Mouse (Mus musculus) ES-Bruce4 (cell line): ENCODE measurements around the gene Zbtb39. TPM values are rescaled to one million over a fixed set of nuclear protein-coding genes. Genes with fewer than 3 reads are reported as not detected.

Experiments used
- H3K27ac ChIP-seq: 2 replicates; pipeline ENCODE4 v1.5.1; 2012; ENCODE audit warnings: low read length, inconsistent platforms; ENCODE audit not compliant: insufficient read depth
- H3K27me3 ChIP-seq: 2 replicates; pipeline ENCODE4 v1.6.1; 2012; ENCODE audit warnings: mild to moderate bottlenecking, low read length, inconsistent platforms; ENCODE audit not compliant: control insufficient read depth, poor library complexity, insufficient read depth, severe bottlenecking
- H3K36me3 ChIP-seq: 2 replicates; pipeline ENCODE4 v1.6.1; 2012; ENCODE audit warnings: inconsistent platforms, mild to moderate bottlenecking, low read length, moderate library complexity; ENCODE audit not compliant: control insufficient read depth, poor library complexity, insufficient read depth, severe bottlenecking
- H3K4me1 ChIP-seq: one replicate; pipeline ENCODE4 v1.8.1; 2011; ENCODE audit warnings: low read length; ENCODE audit not compliant: control insufficient read depth, insufficient read depth
- H3K4me3 ChIP-seq: 2 replicates; pipeline ENCODE4 v1.5.1; 2011; ENCODE audit warnings: low read depth, mild to moderate bottlenecking, low read length
- H3K9ac ChIP-seq: 2 replicates; pipeline ENCODE4 v1.6.1; 2012; ENCODE audit warnings: low read depth, mild to moderate bottlenecking, inconsistent platforms; ENCODE audit not compliant: poor library complexity, severe bottlenecking
- H3K9me3 ChIP-seq: replicated peaks from 2 replicates; pipeline ENCODE4 v1.6.1; 2012; ENCODE audit warnings: mild to moderate bottlenecking, low read length, inconsistent platforms; ENCODE audit not compliant: control insufficient read depth, poor library complexity, insufficient read depth, severe bottlenecking
- CTCF ChIP-seq: IDR thresholded peaks from one replicate; pipeline ENCODE4 v1.8.1; 2011; ENCODE audit warnings: low read depth, low read length
- EP300 ChIP-seq: IDR thresholded peaks from 2 replicates; pipeline ENCODE4 v1.6.1; 2011; ENCODE audit warnings: low read depth, low read length; ENCODE audit not compliant: insufficient read depth
- POLR2A ChIP-seq: IDR thresholded peaks from one replicate; pipeline ENCODE4 v1.8.1; 2011; ENCODE audit warnings: low read length; ENCODE audit not compliant: insufficient read depth
- polyA plus RNA-seq: library from polyadenylated mRNA; stranded (reverse); fragments of >200 nt; gene quantifications from 2 replicates; pipeline ENCODE4 v1.2.4, GENCODE M21; 2011; ENCODE audit warnings: low read depth; ENCODE audit not compliant: missing spikeins, insufficient read depth, insufficient read length

Gene Zbtb39
- polyA plus RNA-seq, 1 experiment: 15.6 TPM

- Histone ChIP-seq H3K27ac (no peak overlapping the region), H3K9ac (no peak overlapping the region), H3K27me3 (no peaks in the 10 kb centered on the region), H3K4me1 (no peaks in the 10 kb centered on the region), H3K36me3 (no peaks in the 10 kb centered on the region), H3K9me3 (no peaks in the 10 kb centered on the region), H3K4me3 (no peak overlapping the region)
- TF ChIP-seq CTCF (no peak), EP300 (no peak), POLR2A (no peak)
Observed at GRCm38 (mm10) chr10:127704293-127704692, 35.0 kb upstream of the Zbtb39 start.

- Histone ChIP-seq H3K36me3 (no peaks in the 10 kb centered on the region), H3K27me3 (no peaks in the 10 kb centered on the region), H3K4me3 (no peak within 1 kb of the TSS), H3K9ac (no peak within 1 kb of the TSS), H3K9me3 (no peaks in the 10 kb centered on the region), H3K4me1 (no peaks in the 10 kb centered on the region), H3K27ac (no peak within 1 kb of the TSS)
- TF ChIP-seq CTCF: peak; percentile 54
- TF ChIP-seq POLR2A: no peak
- no peak for TF ChIP-seq EP300
Observed at GRCm38 (mm10) chr10:127704766-127705220, 34.5 kb upstream of the Zbtb39 start, which contains the start of gene Myo1a. Gene Myo1a, plus strand, starts transcription at chr10:127705170.

GRCm38 (mm10) chr10:127705783-127706182, 33.6 kb upstream of the Zbtb39 start:
- no peaks in the 10 kb centered on the region for H3K9me3 ChIP-seq
- no peak overlapping the region for H3K4me3 ChIP-seq
- no peak overlapping the region for H3K27ac ChIP-seq
- TF ChIP-seq POLR2A (no peak), CTCF (no peak)
- no peaks in the 10 kb centered on the region for H3K27me3 ChIP-seq
- H3K9ac ChIP-seq: no peak overlapping the region
- H3K36me3 ChIP-seq: no peaks in the 10 kb centered on the region
- H3K4me1 ChIP-seq: no peaks in the 10 kb centered on the region

- H3K27ac ChIP-seq: no peak overlapping the region
- H3K9ac ChIP-seq: no peak overlapping the region
- TF ChIP-seq EP300 (no peak), CTCF (no peak), POLR2A (no peak)
- H3K4me1 ChIP-seq: no peaks in the 10 kb centered on the region
- H3K36me3 ChIP-seq: no peaks in the 10 kb centered on the region
- no peaks in the 10 kb centered on the region for H3K27me3 ChIP-seq
- H3K4me3 ChIP-seq: no peak overlapping the region
- no peaks in the 10 kb centered on the region for H3K9me3 ChIP-seq
Observed at GRCm38 (mm10) chr10:127707721-127708120, 31.6 kb upstream of the Zbtb39 start.

GRCm38 (mm10) chr10:127708850-127709370, 30.4 kb upstream of the Zbtb39 start:
- TF ChIP-seq POLR2A (no peak), CTCF (no peak), EP300 (no peak)
- no peaks in the 10 kb centered on the region for H3K4me1 ChIP-seq
- H3K9me3 ChIP-seq: no peaks in the 10 kb centered on the region
- no peaks in the 10 kb centered on the region for H3K36me3 ChIP-seq
- H3K4me3 ChIP-seq: no peak overlapping the region
- H3K9ac ChIP-seq: no peak overlapping the region
- H3K27me3 ChIP-seq: no peaks in the 10 kb centered on the region
- H3K27ac ChIP-seq: no peak overlapping the region

- Histone ChIP-seq H3K4me3 (no peak overlapping the region), H3K9ac (no peak overlapping the region), H3K27me3 (no peaks in the 10 kb centered on the region), H3K36me3 (no peaks in the 10 kb centered on the region), H3K9me3 (no peaks in the 10 kb centered on the region), H3K27ac (no peak overlapping the region), H3K4me1 (no peaks in the 10 kb centered on the region)
- TF ChIP-seq POLR2A (no peak), CTCF (no peak)
Observed at GRCm38 (mm10) chr10:127710331-127710730, 29.0 kb upstream of the Zbtb39 start.
